Comparison of ENCODE assay signal across 8 mouse cellular contexts in the genomic region with DNA sequence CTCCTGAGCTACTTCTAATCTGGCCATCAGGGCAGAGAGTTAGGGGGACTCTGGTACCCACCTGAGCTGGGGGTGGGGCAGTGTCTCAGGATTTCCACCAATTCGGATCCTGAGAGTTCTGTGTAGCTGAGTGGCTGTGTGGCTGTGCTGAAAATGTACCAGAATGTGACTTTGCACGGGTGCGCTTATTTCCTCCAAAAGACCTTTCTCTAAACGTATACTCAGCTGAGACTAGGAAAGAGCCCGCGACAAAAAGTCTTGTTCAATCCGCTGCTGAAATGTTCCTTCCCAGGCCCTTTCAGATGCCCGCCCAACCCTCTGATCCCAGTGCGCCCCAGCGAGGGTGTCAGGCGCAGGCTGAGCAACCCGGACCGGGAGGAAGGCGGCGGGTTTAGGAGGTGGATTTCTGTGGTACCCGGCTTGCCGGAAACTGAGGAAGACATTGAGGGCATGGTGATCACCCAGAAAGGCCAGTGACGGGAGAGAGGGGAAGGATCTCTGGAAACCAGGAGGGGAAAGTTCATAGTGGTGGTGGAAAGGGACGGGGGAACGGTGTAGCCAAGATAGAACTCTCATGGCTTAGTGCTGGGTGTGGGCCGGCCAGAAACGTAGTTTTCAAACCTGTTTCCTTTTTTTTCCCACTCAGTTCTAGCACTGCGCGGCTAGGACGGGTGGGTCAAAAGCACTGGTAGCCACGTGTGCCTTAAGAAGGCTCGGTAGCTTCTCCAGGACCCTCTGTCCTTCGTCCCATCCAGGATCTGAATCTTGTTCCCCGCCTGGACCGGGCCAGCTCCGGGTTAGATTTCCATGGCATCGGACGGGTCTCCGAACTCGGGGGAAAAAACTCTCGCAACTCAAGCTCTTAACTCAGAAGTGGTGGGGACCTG. TPM values are rescaled to one million over a fixed set of nuclear protein-coding genes. Genes with fewer than 3 reads are reported as not detected.
DNase-seq lines count a peak whose midpoint lies in the region; ATAC-seq and TF ChIP-seq lines count a peak whose summit lies in the region.

No protein-coding gene starts in this region.

- peaks cover 12% of the 10 kb centered on the region; the same call in 1 of the 2 replicates for H3K4me1 ChIP-seq in lung, embryonic 14.5 days (ENCODE audit: insufficient read depth)
- peaks cover 42% of the 10 kb centered on the region for H3K4me1 ChIP-seq in embryonic facial prominence, embryonic 13.5 days
- peaks cover 49% of the 10 kb centered on the region for H3K4me1 ChIP-seq in limb, embryonic 10.5 days
- peaks cover 38% of the 10 kb centered on the region for H3K4me1 ChIP-seq in neural tube, embryonic 15.5 days

- peak; percentile 42 for DNase-seq in lung, embryonic 14.5 days
- DNase-seq in lung, adult 18-20 months, result no peak
- peak; percentile 62 for DNase-seq in limb, embryonic 10.5 days (ENCODE audit: low spot score)
- DNase-seq in layer of hippocampus, postnatal 36 days, result no peak
- DNase-seq in urinary bladder, postnatal 4 days (ENCODE audit: low spot score in 2 of 2), result no peak

- WGBS in lung, embryonic 14.5 days, result 2% methylated on average over 36 of the region's 36 CpGs
- under 1% methylated on average over 36 of the region's 36 CpGs for WGBS in embryonic facial prominence, embryonic 13.5 days
- WGBS in limb, embryonic 10.5 days, result 1% methylated on average over 36 of the region's 36 CpGs
- WGBS in neural tube, embryonic 15.5 days, result under 1% methylated on average over 36 of the region's 36 CpGs

- ATAC-seq in lung, embryonic 14.5 days (ENCODE audit: insufficient read depth), result no peak
- ATAC-seq in embryonic facial prominence, embryonic 13.5 days (ENCODE audit: insufficient number of reproducible peaks, insufficient read depth, low FRiP score, low TSS enrichment, low read depth), result no peak
- no peak for ATAC-seq in neural tube, embryonic 15.5 days (ENCODE audit: low FRiP score)
- no peak for ATAC-seq in granulocyte monocyte progenitor cell, adult 5-6 weeks (replicated peaks; ENCODE audit: poor library complexity, severe bottlenecking)

- no peak for TF ChIP-seq CTCF in lung, embryonic 14.5 days (IDR thresholded peaks at IDR 0.05; ENCODE audit: low read depth)

- H3K27me3 ChIP-seq in lung, embryonic 14.5 days (ENCODE audit: insufficient read depth, low read length), result peaks cover 78% of the 10 kb centered on the region
- peaks cover 96% of the 10 kb centered on the region for H3K27me3 ChIP-seq in embryonic facial prominence, embryonic 13.5 days
- H3K27me3 ChIP-seq in limb, embryonic 10.5 days (ENCODE audit: low read depth, poor library complexity, severe bottlenecking), result peaks cover 100% of the 10 kb centered on the region
- peaks cover 82% of the 10 kb centered on the region for H3K27me3 ChIP-seq in neural tube, embryonic 15.5 days (replicated peaks)

- no peaks in the 10 kb centered on the region for H3K36me3 ChIP-seq in lung, embryonic 14.5 days (ENCODE audit: insufficient read depth)
- no peaks in the 10 kb centered on the region for H3K36me3 ChIP-seq in embryonic facial prominence, embryonic 13.5 days
- no peaks in the 10 kb centered on the region for H3K36me3 ChIP-seq in limb, embryonic 10.5 days
- H3K36me3 ChIP-seq in neural tube, embryonic 15.5 days, result no peaks in the 10 kb centered on the region

- no peak overlapping the region for H3K27ac ChIP-seq in lung, embryonic 14.5 days (ENCODE audit: low read depth)
- no peak overlapping the region for H3K27ac ChIP-seq in embryonic facial prominence, embryonic 13.5 days
- H3K27ac ChIP-seq in limb, embryonic 10.5 days, result peak overlapping the region; percentile 56
- H3K27ac ChIP-seq in neural tube, embryonic 15.5 days (replicated peaks), result no peak overlapping the region

- H3K4me3 ChIP-seq in lung, embryonic 14.5 days (ENCODE audit: low read depth, low read length), result peak overlapping the region; percentile 38
- H3K4me3 ChIP-seq in embryonic facial prominence, embryonic 13.5 days, result peak overlapping the region; percentile 44
- peak overlapping the region; percentile 56 for H3K4me3 ChIP-seq in limb, embryonic 10.5 days
- H3K4me3 ChIP-seq in neural tube, embryonic 15.5 days (replicated peaks), result peak overlapping the region; percentile 34

- no peak overlapping the region; the same call in 1 of the 2 replicates for H3K9ac ChIP-seq in lung, embryonic 14.5 days
- H3K9ac ChIP-seq in embryonic facial prominence, embryonic 13.5 days, result peak overlapping the region; percentile 61; the same call in 1 of the 2 replicates
- no peak overlapping the region for H3K9ac ChIP-seq in neural tube, embryonic 15.5 days (replicated peaks)

- no peaks in the 10 kb centered on the region for H3K9me3 ChIP-seq in lung, embryonic 14.5 days (ENCODE audit: low read depth, low read length)
- H3K9me3 ChIP-seq in embryonic facial prominence, embryonic 13.5 days, result no peaks in the 10 kb centered on the region
- H3K9me3 ChIP-seq in limb, embryonic 10.5 days (replicated peaks), result no peaks in the 10 kb centered on the region
- no peaks in the 10 kb centered on the region for H3K9me3 ChIP-seq in neural tube, embryonic 15.5 days (replicated peaks)

- peak overlapping the region; percentile 67 for H3K4me2 ChIP-seq in lung, embryonic 14.5 days
- peak overlapping the region; percentile 63 for H3K4me2 ChIP-seq in embryonic facial prominence, embryonic 13.5 days
- H3K4me2 ChIP-seq in neural tube, embryonic 15.5 days, result peak overlapping the region; percentile 56

RNA-seq across cellular contexts. Expression of a gene that starts 4.7 kb away (rescaled TPM):
- 0.22 and 0.43 TPM in 2 replicates for polyA plus RNA-seq in lung, embryonic 14.5 days (2014; fragmentation: Nextera tagmentation; extraction: Ambion mirVana)
- 2.1 and 3.3 TPM in 2 replicates for polyA plus RNA-seq in embryonic facial prominence, embryonic 13.5 days (2015; fragmentation: Nextera tagmentation; extraction: Ambion mirVana)
- 9.2 and 11.8 TPM in 2 replicates for polyA plus RNA-seq in limb, embryonic 10.5 days (2016; fragmentation: Nextera tagmentation; extraction: Ambion mirVana)
- polyA plus RNA-seq in neural tube, embryonic 15.5 days (2015; fragmentation: Nextera tagmentation; extraction: Ambion mirVana), result 0.23 and 0.52 TPM in 2 replicates
- 0.26 and 0.37 TPM in 2 replicates for total RNA-seq in granulocyte monocyte progenitor cell, adult 5-6 weeks (2014; fragmentation: Nextera tagmentation)
- total RNA-seq in granulocyte monocyte progenitor cell, adult 5-6 weeks (2017), result not detected in 2 replicates
- 1 to 10 TPM in 1 of 2 experiments, under 1 TPM in 1; 0.78 to 1.2 TPM for total RNA-seq in layer of hippocampus, postnatal 36 days (2021)

RNA-seq across cellular contexts. Expression of a gene that starts 11.8 kb away (rescaled TPM):
- 24.5 and 30.2 TPM in 2 replicates for polyA plus RNA-seq in lung, embryonic 14.5 days (2014; fragmentation: Nextera tagmentation; extraction: Ambion mirVana)
- polyA plus RNA-seq in embryonic facial prominence, embryonic 13.5 days (2015; fragmentation: Nextera tagmentation; extraction: Ambion mirVana), result 25.0 and 30.6 TPM in 2 replicates
- 47.5 and 50.4 TPM in 2 replicates for polyA plus RNA-seq in limb, embryonic 10.5 days (2016; fragmentation: Nextera tagmentation; extraction: Ambion mirVana)
- polyA plus RNA-seq in neural tube, embryonic 15.5 days (2015; fragmentation: Nextera tagmentation; extraction: Ambion mirVana), result 12.6 and 18.5 TPM in 2 replicates
- 12.2 and 22.1 TPM in 2 replicates for total RNA-seq in granulocyte monocyte progenitor cell, adult 5-6 weeks (2014; fragmentation: Nextera tagmentation)
- total RNA-seq in granulocyte monocyte progenitor cell, adult 5-6 weeks (2017), result 22.0 and 30.0 TPM in 2 replicates
- total RNA-seq in layer of hippocampus, postnatal 36 days (2021), result 1 to 10 TPM; 4.5 to 4.9 TPM

RNA-seq across cellular contexts. Expression of a gene that starts 23.3 kb away (rescaled TPM):
- 1.1 and 1.5 TPM in 2 replicates for polyA plus RNA-seq in lung, embryonic 14.5 days (2014; fragmentation: Nextera tagmentation; extraction: Ambion mirVana)
- polyA plus RNA-seq in embryonic facial prominence, embryonic 13.5 days (2015; fragmentation: Nextera tagmentation; extraction: Ambion mirVana), result 0.72 and 1.5 TPM in 2 replicates
- 0.90 and 1.0 TPM in 2 replicates for polyA plus RNA-seq in limb, embryonic 10.5 days (2016; fragmentation: Nextera tagmentation; extraction: Ambion mirVana)
- 1.9 and 2.3 TPM in 2 replicates for polyA plus RNA-seq in neural tube, embryonic 15.5 days (2015; fragmentation: Nextera tagmentation; extraction: Ambion mirVana)
- not detected in 2 replicates for total RNA-seq in granulocyte monocyte progenitor cell, adult 5-6 weeks (2014; fragmentation: Nextera tagmentation)
- total RNA-seq in granulocyte monocyte progenitor cell, adult 5-6 weeks (2017), result 0.10 and 1.1 TPM in 2 replicates
- total RNA-seq in layer of hippocampus, postnatal 36 days (2021), result under 1 TPM; 0.76 to 0.85 TPM

RNA-seq across cellular contexts. Expression of a gene that starts 23.4 kb away (rescaled TPM):
- 84.5 and 85.5 TPM in 2 replicates for polyA plus RNA-seq in lung, embryonic 14.5 days (2014; fragmentation: Nextera tagmentation; extraction: Ambion mirVana)
- 82.0 and 82.7 TPM in 2 replicates for polyA plus RNA-seq in embryonic facial prominence, embryonic 13.5 days (2015; fragmentation: Nextera tagmentation; extraction: Ambion mirVana)
- 93.6 and 94.8 TPM in 2 replicates for polyA plus RNA-seq in limb, embryonic 10.5 days (2016; fragmentation: Nextera tagmentation; extraction: Ambion mirVana)
- polyA plus RNA-seq in neural tube, embryonic 15.5 days (2015; fragmentation: Nextera tagmentation; extraction: Ambion mirVana), result 63.7 and 67.4 TPM in 2 replicates
- 44.6 and 51.7 TPM in 2 replicates for total RNA-seq in granulocyte monocyte progenitor cell, adult 5-6 weeks (2014; fragmentation: Nextera tagmentation)
- total RNA-seq in granulocyte monocyte progenitor cell, adult 5-6 weeks (2017), result 22.9 and 23.2 TPM in 2 replicates
- 10 to 100 TPM; 74.8 to 75.4 TPM for total RNA-seq in layer of hippocampus, postnatal 36 days (2021)

RNA-seq across cellular contexts. Expression of a gene that starts 32.5 kb away (rescaled TPM):
- polyA plus RNA-seq in lung, embryonic 14.5 days (2014; fragmentation: Nextera tagmentation; extraction: Ambion mirVana), result 6.3 and 12.8 TPM in 2 replicates
- 11.1 and 12.2 TPM in 2 replicates for polyA plus RNA-seq in embryonic facial prominence, embryonic 13.5 days (2015; fragmentation: Nextera tagmentation; extraction: Ambion mirVana)
- 8.3 and 10.1 TPM in 2 replicates for polyA plus RNA-seq in limb, embryonic 10.5 days (2016; fragmentation: Nextera tagmentation; extraction: Ambion mirVana)
- 10.4 and 12.7 TPM in 2 replicates for polyA plus RNA-seq in neural tube, embryonic 15.5 days (2015; fragmentation: Nextera tagmentation; extraction: Ambion mirVana)
- total RNA-seq in granulocyte monocyte progenitor cell, adult 5-6 weeks (2014; fragmentation: Nextera tagmentation), result 24.4 and 29.4 TPM in 2 replicates
- 7.9 and 8.5 TPM in 2 replicates for total RNA-seq in granulocyte monocyte progenitor cell, adult 5-6 weeks (2017)
- 10 to 100 TPM; 16.0 to 16.9 TPM for total RNA-seq in layer of hippocampus, postnatal 36 days (2021)

Comparison
In these comparisons a context has a peak if more than half of its experiments do, and no peak if none do; other contexts are left out.
1. DNase-seq: peak in lung, embryonic 14.5 days (single experiment) and limb, embryonic 10.5 days (single experiment); none in lung, adult 18-20 months (0 of 2), layer of hippocampus, postnatal 36 days (0 of 2) and urinary bladder, postnatal 4 days (0 of 2).
2. Peak in every context shown above with its lines, with median percentiles within 50 percentile points of each other: H3K4me2 ChIP-seq and H3K4me3 ChIP-seq.